Mouse (Mus musculus) limb, embryonic 11.5 days (tissue): ENCODE results near the gene Srbd1. TPM values are rescaled to one million over a fixed set of nuclear protein-coding genes. Genes with fewer than 3 reads are reported as not detected.

Source experiments
- ATAC-seq: fragments of 200-750 bp; cut with Nextera tagmentation; 2 replicates; pipeline ENCODE4 v1.8.0; 2017; ENCODE audit warnings: low read depth; ENCODE audit not compliant: insufficient number of reproducible peaks, low FRiP score, low TSS enrichment
- DNase-seq: peaks from one replicate; pipeline ENCODE4 v3.0.0-alpha.2; 2015; ENCODE audit warnings: low spot score
- H3K27ac ChIP-seq: fragments of 300-500 bp; sonication (generic); replicated peaks from 2 replicates; pipeline ENCODE4 v1.5.1; 2014; ENCODE audit warnings: low read depth, mild to moderate bottlenecking, low read length
- H3K27me3 ChIP-seq: fragments of 300-500 bp; sonication (generic); 2 replicates; pipeline ENCODE4 v1.6.1; 2014; ENCODE audit warnings: mild to moderate bottlenecking, low read length, mixed read lengths; ENCODE audit not compliant: control insufficient read depth, insufficient read depth
- H3K36me3 ChIP-seq: fragments of 300-500 bp; sonication (generic); 2 replicates; pipeline ENCODE4 v1.6.1; 2014; ENCODE audit warnings: mild to moderate bottlenecking, low read length, moderate library complexity, mixed read lengths; ENCODE audit not compliant: control insufficient read depth, insufficient read depth
- H3K4me1 ChIP-seq: fragments of 300-500 bp; sonication (generic); 2 replicates; pipeline ENCODE4 v1.6.1; 2014; ENCODE audit warnings: low read length, mixed read lengths; ENCODE audit not compliant: control insufficient read depth, insufficient read depth
- H3K4me2 ChIP-seq: fragments of 300-500 bp; sonication (generic); 2 replicates; pipeline ENCODE4 v1.6.1; 2014; ENCODE audit warnings: low read depth, mild to moderate bottlenecking, moderate library complexity; ENCODE audit not compliant: severe bottlenecking
- H3K4me3 ChIP-seq: fragments of 300-500 bp; sonication (generic); 2 replicates; pipeline ENCODE4 v1.5.1; 2014; ENCODE audit warnings: low read depth, low read length
- H3K9ac ChIP-seq: fragments of 300-500 bp; sonication (generic); 2 replicates; pipeline ENCODE4 v1.6.1; 2014; ENCODE audit warnings: mild to moderate bottlenecking, low read length
- H3K9me3 ChIP-seq: fragments of 300-500 bp; sonication (generic); 2 replicates; pipeline ENCODE4 v1.6.1; 2016; ENCODE audit warnings: low read length; ENCODE audit not compliant: control insufficient read depth
- WGBS: fragments of 180-500 bp; shearing (Covaris S2); extraction: QIAGEN DNeasy Blood & Tissue Kit; methylation state at CpG from one replicate; pipeline ENCODE4 v1.1.7; 2014; 5-methylcytosine and 5-hydroxymethylcytosine counted together
- polyA plus RNA-seq: library from polyadenylated mRNA; unstranded; fragments of >200 nt; fragmentation: Nextera tagmentation; extraction: Ambion mirVana; gene quantifications from 2 replicates; pipeline ENCODE4 v1.2.1, GENCODE M21; 2014

Gene Srbd1
- polyA plus RNA-seq, 1 experiment from 2014 or later = 14.3 TPM

- 85% methylated on average over 4 of the region's 4 CpGs for WGBS
- H3K9ac ChIP-seq = no peak overlapping the region
- H3K36me3 ChIP-seq = no peaks in the 10 kb centered on the region
- H3K4me2 ChIP-seq = no peak overlapping the region
- ATAC-seq (no peak), DNase-seq (no peak)
- H3K9me3 ChIP-seq = no peaks in the 10 kb centered on the region
- H3K27ac ChIP-seq = no peak overlapping the region
- peaks cover 9% of the 10 kb centered on the region; the same call in 1 of the 2 replicates for H3K27me3 ChIP-seq
- H3K4me3 ChIP-seq = no peak overlapping the region
- peaks cover 3% of the 10 kb centered on the region; the same call in 1 of the 2 replicates for H3K4me1 ChIP-seq
These were observed 200.2 kb downstream of the Srbd1 start for GRCm38 (mm10) chr17:85944726-85945125.

- WGBS = 77% methylated on average over 12 of the region's 12 CpGs
- Histone ChIP-seq H3K27ac (no peak overlapping the region), H3K4me1 (peaks cover 3% of the 10 kb centered on the region; the same call in 1 of the 2 replicates), H3K9me3 (no peaks in the 10 kb centered on the region), H3K9ac (no peak overlapping the region), H3K4me2 (no peak overlapping the region), H3K36me3 (no peaks in the 10 kb centered on the region), H3K4me3 (no peak overlapping the region), H3K27me3 (peaks cover 11% of the 10 kb centered on the region; the same call in 1 of the 2 replicates)
- no peak for ATAC-seq
- DNase-seq = no peak
These were observed 200.9 kb downstream of the Srbd1 start for GRCm38 (mm10) chr17:85943994-85944640.

- 44% methylated on average over 14 of the region's 14 CpGs for WGBS
- DNase-seq = peak; percentile 32
- no peak for ATAC-seq
These were observed 201.4 kb downstream of the Srbd1 start for GRCm38 (mm10) chr17:85943551-85943981.

GRCm38 (mm10) chr17:85943071-85943470, 201.9 kb downstream of the Srbd1 start:
- peaks cover 3% of the 10 kb centered on the region; the same call in 1 of the 2 replicates for H3K4me1 ChIP-seq
- H3K4me2 ChIP-seq = no peak overlapping the region
- no peak overlapping the region for H3K4me3 ChIP-seq
- WGBS = 91% methylated on average over 5 of the region's 5 CpGs
- peaks cover 11% of the 10 kb centered on the region; the same call in 1 of the 2 replicates for H3K27me3 ChIP-seq
- no peaks in the 10 kb centered on the region for H3K9me3 ChIP-seq
- no peak for ATAC-seq
- peak; percentile 20 for DNase-seq
- no peak overlapping the region for H3K27ac ChIP-seq
- H3K9ac ChIP-seq = no peak overlapping the region
- H3K36me3 ChIP-seq = no peaks in the 10 kb centered on the region

More at GRCm38 (mm10) chr17:85943551-85943981, 201.4 kb downstream of the Srbd1 start:
- no peaks in the 10 kb centered on the region for H3K9me3 ChIP-seq
- H3K36me3 ChIP-seq = no peaks in the 10 kb centered on the region
- peaks cover 11% of the 10 kb centered on the region; the same call in 1 of the 2 replicates for H3K27me3 ChIP-seq
- no peak overlapping the region for H3K4me3 ChIP-seq
- no peak overlapping the region for H3K4me2 ChIP-seq
- H3K9ac ChIP-seq = no peak overlapping the region
- H3K4me1 ChIP-seq = peaks cover 3% of the 10 kb centered on the region; the same call in 1 of the 2 replicates
- H3K27ac ChIP-seq = no peak overlapping the region

GRCm38 (mm10) chr17:85942123-85942522, 202.9 kb downstream of the Srbd1 start:
- no peak overlapping the region for H3K4me3 ChIP-seq
- 0 out of 2 replicates have a peak, but pooled peaks cover 6% of the 10 kb centered on the region for H3K27me3 ChIP-seq
- no peak for DNase-seq
- no peak overlapping the region for H3K4me2 ChIP-seq
- H3K36me3 ChIP-seq = no peaks in the 10 kb centered on the region
- no peak overlapping the region for H3K9ac ChIP-seq
- 94% methylated on average over 5 of the region's 5 CpGs for WGBS
- peaks cover 3% of the 10 kb centered on the region; the same call in 1 of the 2 replicates for H3K4me1 ChIP-seq
- H3K9me3 ChIP-seq = peaks cover 4% of the 10 kb centered on the region; the same call in 1 of the 2 replicates
- no peak overlapping the region for H3K27ac ChIP-seq
- ATAC-seq = no peak

GRCm38 (mm10) chr17:85941141-85941738, 203.7 kb downstream of the Srbd1 start:
- Histone ChIP-seq H3K27me3 (0 out of 2 replicates have a peak, but pooled peaks cover 6% of the 10 kb centered on the region), H3K27ac (no peak overlapping the region; the same call in 1 of the 2 replicates), H3K36me3 (no peaks in the 10 kb centered on the region), H3K9ac (no peak overlapping the region), H3K4me2 (no peak overlapping the region), H3K4me1 (peaks cover 3% of the 10 kb centered on the region; the same call in 1 of the 2 replicates), H3K4me3 (no peak overlapping the region), H3K9me3 (peaks cover 7% of the 10 kb centered on the region; the same call in 1 of the 2 replicates)
- no peak for ATAC-seq
- 75% methylated on average over 8 of the region's 8 CpGs for WGBS
- no peak for DNase-seq

- no peaks in the 10 kb centered on the region for H3K36me3 ChIP-seq
- no peak overlapping the region for H3K27ac ChIP-seq
- H3K9ac ChIP-seq = no peak overlapping the region
- H3K4me1 ChIP-seq = peaks cover 30% of the 10 kb centered on the region
- DNase-seq = no peak
- no peak overlapping the region for H3K4me2 ChIP-seq
- ATAC-seq = no peak
- H3K9me3 ChIP-seq = peaks cover 7% of the 10 kb centered on the region; the same call in 1 of the 2 replicates
- no peak overlapping the region for H3K4me3 ChIP-seq
- WGBS = 95% methylated on average over 4 of the region's 4 CpGs
- H3K27me3 ChIP-seq = 0 out of 2 replicates have a peak, but pooled peaks cover 2% of the 10 kb centered on the region
These were observed 207.8 kb downstream of the Srbd1 start for GRCm38 (mm10) chr17:85937131-85937530.

GRCm38 (mm10) chr17:85935268-85935667, 209.7 kb downstream of the Srbd1 start:
- H3K27me3 ChIP-seq = 0 out of 2 replicates have a peak, but pooled peaks cover 2% of the 10 kb centered on the region
- H3K36me3 ChIP-seq = no peaks in the 10 kb centered on the region
- 16% methylated on average over 10 of the region's 10 CpGs for WGBS
- peaks cover 7% of the 10 kb centered on the region; the same call in 1 of the 2 replicates for H3K9me3 ChIP-seq
- no peak overlapping the region for H3K9ac ChIP-seq
- H3K27ac ChIP-seq = peak overlapping the region; percentile 33; the same call in 1 of the 2 replicates
- H3K4me3 ChIP-seq = no peak overlapping the region
- ATAC-seq (no peak), DNase-seq (peak; percentile 76)
- H3K4me2 ChIP-seq = no peak overlapping the region
- peaks cover 49% of the 10 kb centered on the region for H3K4me1 ChIP-seq
